Mouse (Mus musculus): ENCODE results near the gene Tmem235. TPM values are rescaled to one million over a fixed set of nuclear protein-coding genes. Genes with fewer than 3 reads are reported as not detected.

The Tmem235 gene
- polyA plus RNA-seq, 1 experiment from 2014 or later = not detected

DNA sequence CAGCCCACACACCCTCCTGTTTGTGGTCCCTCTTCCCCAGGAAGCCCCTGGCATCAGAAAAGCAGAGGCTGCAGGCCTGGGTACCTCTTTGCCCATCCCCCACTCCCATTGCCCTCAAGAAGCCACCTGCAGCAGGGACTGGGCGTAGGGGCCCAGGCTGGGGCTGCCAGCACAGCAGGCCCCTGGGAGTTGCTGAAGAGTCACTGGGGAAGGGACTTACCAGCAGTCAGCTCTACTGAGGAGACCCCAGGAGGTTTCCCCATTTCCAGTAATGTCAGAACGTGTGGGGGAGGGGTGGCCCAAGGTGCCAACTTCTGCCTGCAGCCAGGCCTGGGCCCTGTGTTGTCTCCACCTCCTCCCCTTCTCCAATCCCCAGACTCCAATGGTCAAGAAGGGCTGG, 41.7 kb downstream of the Tmem235 start:
- Histone ChIP-seq H3K9ac (replicated peaks; ENCODE audit: low read length) (no peak overlapping the region), H3K4me2 (ENCODE audit: low read length) (no peak overlapping the region), H3K36me3 (ENCODE audit: control insufficient read depth, insufficient read depth, low read length) (no peaks in the 10 kb centered on the region), H3K4me1 (ENCODE audit: control insufficient read depth, insufficient read depth, low read length) (no peaks in the 10 kb centered on the region), H3K27ac (replicated peaks; ENCODE audit: low read depth, low read length) (no peak overlapping the region), H3K9me3 (ENCODE audit: control insufficient read depth, low read length) (no peaks in the 10 kb centered on the region), H3K4me3 (replicated peaks; ENCODE audit: low read depth, low read length) (no peak overlapping the region), H3K27me3 (ENCODE audit: control insufficient read depth, insufficient read depth, low read length) (no peaks in the 10 kb centered on the region)
- ATAC-seq (ENCODE audit: low FRiP score, low TSS enrichment) = no peak
- no peak for DNase-seq
- WGBS = 62% methylated on average over 2 of the region's 2 CpGs

DNA sequence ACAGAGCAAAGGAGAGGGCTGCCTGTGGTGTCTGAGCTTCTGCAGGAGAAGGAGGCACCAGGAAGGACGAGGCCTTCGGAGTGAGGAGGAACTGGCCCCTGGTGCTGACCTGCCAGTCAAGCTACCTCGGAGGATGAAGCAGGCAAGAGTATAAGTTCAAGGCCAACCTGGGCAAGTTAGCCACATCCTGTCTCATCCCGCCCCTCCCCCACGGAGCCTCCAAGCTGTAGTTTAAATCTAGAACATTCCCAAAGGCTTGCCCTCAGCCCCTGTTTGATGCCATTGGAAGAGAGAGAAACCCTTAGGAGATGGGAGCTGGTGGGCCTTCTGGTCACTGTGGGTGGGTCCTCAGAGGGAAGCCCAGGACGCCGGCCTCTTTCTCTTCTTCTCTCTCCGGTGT, 43.9 kb downstream of the Tmem235 start:
- Histone ChIP-seq H3K4me3 (replicated peaks; ENCODE audit: low read depth, low read length) (no peak overlapping the region), H3K36me3 (ENCODE audit: control insufficient read depth, insufficient read depth, low read length) (no peaks in the 10 kb centered on the region), H3K4me2 (ENCODE audit: low read length) (no peak overlapping the region), H3K4me1 (ENCODE audit: control insufficient read depth, insufficient read depth, low read length) (no peaks in the 10 kb centered on the region), H3K27ac (replicated peaks; ENCODE audit: low read depth, low read length) (no peak overlapping the region), H3K9me3 (ENCODE audit: control insufficient read depth, low read length) (no peaks in the 10 kb centered on the region), H3K9ac (replicated peaks; ENCODE audit: low read length) (no peak overlapping the region), H3K27me3 (ENCODE audit: control insufficient read depth, insufficient read depth, low read length) (no peaks in the 10 kb centered on the region)
- WGBS = 90% methylated on average over 8 of the region's 8 CpGs
- DNase-seq (no peak), ATAC-seq (ENCODE audit: low FRiP score, low TSS enrichment) (no peak)

DNA sequence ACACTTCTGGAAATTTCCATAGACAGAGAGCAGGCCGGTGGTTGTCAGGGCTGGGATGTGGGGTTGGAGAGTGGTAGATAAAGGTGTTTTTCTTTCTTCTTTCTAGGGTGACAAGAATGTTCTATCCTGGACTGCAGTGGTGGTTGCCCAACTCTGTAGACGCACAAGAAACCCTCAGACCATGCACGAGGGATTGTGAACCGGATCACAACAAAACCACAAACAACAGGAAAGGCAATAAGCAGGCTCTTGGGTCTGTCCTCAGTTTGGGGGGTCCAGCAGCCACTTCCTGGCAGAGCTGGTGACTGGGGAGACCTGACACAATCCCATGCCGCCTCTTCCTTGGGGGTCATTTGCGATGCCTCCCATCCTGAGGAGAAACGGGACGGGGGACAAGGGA, 48.8 kb downstream of the Tmem235 start:
- 95% methylated on average over 8 of the region's 8 CpGs for WGBS
- Histone ChIP-seq H3K4me2 (ENCODE audit: low read length) (no peak overlapping the region), H3K9me3 (ENCODE audit: control insufficient read depth, low read length) (no peaks in the 10 kb centered on the region), H3K27me3 (ENCODE audit: control insufficient read depth, insufficient read depth, low read length) (no peaks in the 10 kb centered on the region), H3K4me3 (replicated peaks; ENCODE audit: low read depth, low read length) (no peak overlapping the region), H3K4me1 (ENCODE audit: control insufficient read depth, insufficient read depth, low read length) (no peaks in the 10 kb centered on the region), H3K36me3 (ENCODE audit: control insufficient read depth, insufficient read depth, low read length) (no peaks in the 10 kb centered on the region), H3K9ac (replicated peaks; ENCODE audit: low read length) (no peak overlapping the region), H3K27ac (replicated peaks; ENCODE audit: low read depth, low read length) (no peak overlapping the region)
- no peak for ATAC-seq (ENCODE audit: low FRiP score, low TSS enrichment)
- no peak for DNase-seq

DNA sequence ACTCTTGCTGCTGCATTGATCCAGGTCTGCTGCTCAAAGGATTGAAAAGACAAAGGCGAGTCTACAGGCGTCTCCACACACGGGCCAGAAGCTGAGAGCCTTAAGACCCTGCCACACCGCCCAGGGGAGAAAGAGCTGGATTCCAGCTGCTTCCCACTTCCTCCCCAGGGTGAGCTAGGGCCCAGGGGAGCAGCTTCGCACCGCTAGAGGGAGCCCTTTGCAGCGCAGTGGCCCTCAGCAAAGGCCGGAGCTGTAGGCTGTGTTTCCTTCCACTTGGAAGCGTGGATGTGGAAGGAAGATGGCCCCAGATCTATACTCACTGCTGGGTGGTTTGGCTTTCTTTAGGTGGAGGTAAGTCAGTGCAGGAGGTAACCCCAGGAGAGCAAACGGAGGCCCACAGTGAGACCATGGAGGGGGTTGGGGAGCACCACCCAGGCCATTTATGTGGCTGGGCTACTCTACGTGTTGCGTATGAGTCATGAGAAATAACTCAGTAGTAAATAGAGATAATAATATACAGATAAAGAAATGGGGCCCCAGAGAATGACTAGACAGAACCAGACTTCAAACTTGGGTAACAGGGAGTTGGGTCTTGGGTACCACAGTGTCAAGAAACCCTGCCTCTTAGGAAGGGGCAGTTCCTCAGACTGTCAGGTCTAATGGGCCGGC, 52.3 kb downstream of the Tmem235 start:
- H3K36me3 ChIP-seq (ENCODE audit: control insufficient read depth, insufficient read depth, low read length) = no peaks in the 10 kb centered on the region
- no peaks in the 10 kb centered on the region for H3K27me3 ChIP-seq (ENCODE audit: control insufficient read depth, insufficient read depth, low read length)
- no peak overlapping the region for H3K4me3 ChIP-seq (replicated peaks; ENCODE audit: low read depth, low read length)
- 0 out of 2 replicates have a peak, but pooled peaks cover 3% of the 10 kb centered on the region for H3K9me3 ChIP-seq (ENCODE audit: control insufficient read depth, low read length)
- 30% methylated on average over 13 of the region's 13 CpGs for WGBS
- no peak overlapping the region for H3K27ac ChIP-seq (replicated peaks; ENCODE audit: low read depth, low read length)
- H3K4me2 ChIP-seq (ENCODE audit: low read length) = no peak overlapping the region
- no peaks in the 10 kb centered on the region for H3K4me1 ChIP-seq (ENCODE audit: control insufficient read depth, insufficient read depth, low read length)
- no peak overlapping the region for H3K9ac ChIP-seq (replicated peaks; ENCODE audit: low read length)
- peak; percentile 77 for DNase-seq
- no peak for ATAC-seq (ENCODE audit: low FRiP score, low TSS enrichment)

DNA sequence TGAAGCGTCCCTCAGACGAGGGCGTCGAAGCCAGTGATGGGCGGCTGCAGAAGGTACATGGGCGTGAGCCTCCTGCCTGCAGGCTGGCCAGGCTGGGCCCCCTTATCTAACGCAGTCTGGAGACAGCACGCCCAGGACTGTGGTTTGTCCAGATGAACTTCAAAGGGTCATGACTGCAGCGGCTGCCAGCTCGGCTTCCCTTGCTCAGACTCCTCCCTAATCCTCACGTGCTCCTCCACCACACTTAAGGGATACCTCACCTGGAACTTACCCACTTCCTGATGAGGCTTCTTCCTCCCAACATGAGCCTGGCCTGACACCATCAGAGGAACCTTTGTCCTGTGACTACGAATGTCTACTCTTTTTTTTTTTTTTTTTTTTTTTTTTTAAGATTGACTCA, 54.0 kb downstream of the Tmem235 start:
- Histone ChIP-seq H3K4me2 (ENCODE audit: low read length) (no peak overlapping the region), H3K4me3 (replicated peaks; ENCODE audit: low read depth, low read length) (no peak overlapping the region), H3K4me1 (ENCODE audit: control insufficient read depth, insufficient read depth, low read length) (no peaks in the 10 kb centered on the region), H3K36me3 (ENCODE audit: control insufficient read depth, insufficient read depth, low read length) (no peaks in the 10 kb centered on the region), H3K27me3 (ENCODE audit: control insufficient read depth, insufficient read depth, low read length) (no peaks in the 10 kb centered on the region), H3K9ac (replicated peaks; ENCODE audit: low read length) (no peak overlapping the region), H3K27ac (replicated peaks; ENCODE audit: low read depth, low read length) (no peak overlapping the region), H3K9me3 (ENCODE audit: control insufficient read depth, low read length) (0 out of 2 replicates have a peak, but pooled peaks cover 3% of the 10 kb centered on the region)
- 72% methylated on average over 12 of the region's 12 CpGs for WGBS
- ATAC-seq (ENCODE audit: low FRiP score, low TSS enrichment) (no peak), DNase-seq (no peak)

Other genes with a start within 250 kb of the Tmem235 start
- 34.0 and 35.1 TPM in 2 replicates for gene Tnrc6c, start 206.5 kb upstream of the Tmem235 start, polyA plus RNA-seq (2014; fragmentation: Nextera tagmentation; extraction: Ambion mirVana)
- 0.32 and 0.66 TPM in 2 replicates for gene Tmc8, start 78.7 kb upstream of the Tmem235 start, polyA plus RNA-seq (2014; fragmentation: Nextera tagmentation; extraction: Ambion mirVana)
- gene Tmc6, start 78.6 kb upstream of the Tmem235 start, polyA plus RNA-seq (2014; fragmentation: Nextera tagmentation; extraction: Ambion mirVana) = 2.4 and 3.6 TPM in 2 replicates
- not detected in 2 replicates for gene 6030468B19Rik, start 63.1 kb upstream of the Tmem235 start, polyA plus RNA-seq (2014; fragmentation: Nextera tagmentation; extraction: Ambion mirVana)
- gene Gm20708, start 51.1 kb upstream of the Tmem235 start, polyA plus RNA-seq (2014; fragmentation: Nextera tagmentation; extraction: Ambion mirVana) = 0.47 and 1.4 TPM in 2 replicates
- gene Syngr2, start 51.1 kb upstream of the Tmem235 start, polyA plus RNA-seq (2014; fragmentation: Nextera tagmentation; extraction: Ambion mirVana) = 8.2 and 18.9 TPM in 2 replicates
- gene Afmid, start 34.8 kb upstream of the Tmem235 start, polyA plus RNA-seq (2014; fragmentation: Nextera tagmentation; extraction: Ambion mirVana) = 4.1 TPM in 2 replicates
- gene Tk1, start 34.7 kb upstream of the Tmem235 start, polyA plus RNA-seq (2014; fragmentation: Nextera tagmentation; extraction: Ambion mirVana) = 12.8 and 18.0 TPM in 2 replicates
- gene Birc5, start 11.5 kb upstream of the Tmem235 start, polyA plus RNA-seq (2014; fragmentation: Nextera tagmentation; extraction: Ambion mirVana) = 27.9 and 50.1 TPM in 2 replicates
- gene Tha1, start 12.7 kb downstream of the Tmem235 start, polyA plus RNA-seq (2014; fragmentation: Nextera tagmentation; extraction: Ambion mirVana) = 2.3 and 3.1 TPM in 2 replicates
- gene Socs3, start 109.3 kb downstream of the Tmem235 start, polyA plus RNA-seq (2014; fragmentation: Nextera tagmentation; extraction: Ambion mirVana) = 4.3 and 7.2 TPM in 2 replicates
- gene Pgs1, start 125.5 kb downstream of the Tmem235 start, polyA plus RNA-seq (2014; fragmentation: Nextera tagmentation; extraction: Ambion mirVana) = 47.9 and 51.4 TPM in 2 replicates